Mouse (Mus musculus): Measurements from ENCODE around the gene Agfg2.
"Not testable (repeated sequence)": the region's sequence is repeated elsewhere in the genome, so short reads cannot be mapped to it uniquely, and the experiment has no call there.

The Agfg2 gene

DNA sequence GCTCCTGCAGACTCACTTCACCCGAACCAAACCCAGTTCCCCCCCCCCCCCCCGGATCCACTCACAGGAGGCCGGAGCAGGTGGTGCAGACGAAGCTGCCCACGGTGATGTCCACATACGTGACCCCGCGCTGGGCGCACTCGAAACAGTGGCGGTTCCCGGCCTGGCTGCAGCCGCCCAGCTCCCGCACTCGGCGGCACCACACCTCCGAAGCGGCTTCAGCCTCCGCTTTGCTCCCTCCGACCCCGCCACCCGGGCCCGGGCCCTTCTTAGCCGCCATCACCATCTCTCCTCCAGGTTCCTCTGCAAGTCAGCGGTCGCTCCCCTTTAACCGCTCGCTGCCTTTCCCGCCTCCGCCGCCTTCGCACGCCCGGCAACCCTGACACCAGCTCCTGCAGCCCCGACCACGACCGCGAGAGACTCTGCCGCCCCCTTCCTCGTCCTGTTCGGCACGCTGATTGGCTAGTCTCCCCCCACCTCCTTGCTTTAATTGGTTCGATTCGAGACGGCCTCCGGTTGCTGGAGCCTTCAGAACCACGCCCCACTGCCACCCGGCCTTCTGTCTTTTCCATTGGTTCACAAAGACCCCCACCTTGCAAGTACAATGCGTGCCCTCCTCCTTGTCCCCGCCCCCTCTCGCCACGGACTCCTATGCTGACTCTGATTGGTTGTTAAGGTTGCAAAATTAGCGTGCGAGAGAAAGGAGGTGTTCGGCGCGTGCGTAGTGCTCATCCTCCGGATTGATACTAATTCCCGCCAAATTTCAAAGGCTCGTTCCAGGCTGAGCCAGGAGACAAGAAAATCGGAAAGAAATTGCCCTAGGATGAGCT lies at the start of gene Agfg2:
Agfg2 (minus strand) TSS at position 433 of the 830 bp plus-strand sequence.
- DNase-seq = peak; percentile 97

DNA sequence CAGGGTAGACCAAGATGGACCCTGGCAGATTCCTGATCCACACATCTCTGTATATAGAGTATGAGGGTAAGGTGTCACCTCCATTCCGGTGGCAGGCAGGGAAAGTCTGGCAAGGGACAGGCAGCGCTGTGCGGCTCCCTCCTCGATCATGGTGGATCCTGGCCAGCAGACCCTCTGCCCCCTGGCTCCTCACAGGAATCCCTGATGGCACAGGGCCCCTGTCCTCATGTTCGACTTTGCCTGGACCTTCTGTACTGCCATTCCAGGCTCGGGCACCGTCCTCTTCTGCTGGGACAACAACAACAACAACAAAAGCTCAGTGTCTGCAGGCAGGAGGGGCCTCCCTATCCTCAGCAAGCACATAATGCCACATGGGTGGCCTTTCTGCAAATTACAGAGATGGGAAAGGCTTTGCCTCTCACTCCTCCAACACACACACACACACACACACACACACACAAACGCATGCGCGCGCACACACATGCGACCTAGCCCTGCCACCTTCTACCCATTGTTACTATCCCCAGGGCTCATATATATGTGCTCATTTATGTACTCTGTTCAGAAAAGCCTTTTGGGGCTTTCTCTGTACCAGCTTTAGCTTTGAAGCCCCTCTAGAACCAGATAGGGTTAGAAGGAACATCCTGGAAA lies 49.2 kb upstream of the Agfg2 start:
- no peak for DNase-seq

DNA sequence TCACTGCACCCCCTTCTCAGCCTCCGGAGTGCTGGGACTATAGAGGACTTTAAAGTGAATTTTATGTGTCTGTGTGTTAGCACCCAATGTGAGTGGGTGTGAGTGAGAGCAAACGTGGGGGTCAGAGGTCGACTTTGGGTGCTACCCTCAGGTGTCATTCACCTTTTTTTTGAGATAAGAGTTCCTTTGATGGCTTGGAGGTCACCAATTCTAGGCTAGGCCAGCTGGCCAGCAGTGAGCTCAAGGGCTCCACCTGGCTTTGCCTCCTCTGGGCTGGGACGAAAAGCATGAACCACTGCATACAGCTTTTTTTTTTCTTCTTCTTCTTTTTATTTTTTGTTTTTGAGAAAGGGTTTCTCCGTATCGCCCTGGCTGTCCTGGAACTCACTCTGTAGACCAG lies 42.2 kb upstream of the Agfg2 start:
- DNase-seq = no peak

DNA sequence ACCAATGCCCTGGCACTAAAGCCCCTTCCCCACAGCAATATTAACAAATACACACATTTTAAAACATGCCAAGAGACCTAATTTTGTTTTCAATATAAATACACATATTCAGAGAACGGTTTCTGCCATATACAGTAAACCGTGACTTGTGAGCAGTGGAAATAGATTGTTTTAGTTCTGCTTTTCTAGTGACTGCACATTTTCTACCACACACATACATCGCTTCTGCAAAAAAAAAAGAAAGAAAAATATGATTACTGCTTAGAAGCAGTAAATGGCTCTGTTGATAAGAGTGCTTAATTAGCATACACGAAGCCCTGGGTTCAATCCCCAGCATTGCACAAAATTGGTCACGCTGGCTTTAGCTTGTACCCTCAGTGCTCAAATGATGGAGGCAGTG lies 39.3 kb upstream of the Agfg2 start:
- no peak for DNase-seq

DNA sequence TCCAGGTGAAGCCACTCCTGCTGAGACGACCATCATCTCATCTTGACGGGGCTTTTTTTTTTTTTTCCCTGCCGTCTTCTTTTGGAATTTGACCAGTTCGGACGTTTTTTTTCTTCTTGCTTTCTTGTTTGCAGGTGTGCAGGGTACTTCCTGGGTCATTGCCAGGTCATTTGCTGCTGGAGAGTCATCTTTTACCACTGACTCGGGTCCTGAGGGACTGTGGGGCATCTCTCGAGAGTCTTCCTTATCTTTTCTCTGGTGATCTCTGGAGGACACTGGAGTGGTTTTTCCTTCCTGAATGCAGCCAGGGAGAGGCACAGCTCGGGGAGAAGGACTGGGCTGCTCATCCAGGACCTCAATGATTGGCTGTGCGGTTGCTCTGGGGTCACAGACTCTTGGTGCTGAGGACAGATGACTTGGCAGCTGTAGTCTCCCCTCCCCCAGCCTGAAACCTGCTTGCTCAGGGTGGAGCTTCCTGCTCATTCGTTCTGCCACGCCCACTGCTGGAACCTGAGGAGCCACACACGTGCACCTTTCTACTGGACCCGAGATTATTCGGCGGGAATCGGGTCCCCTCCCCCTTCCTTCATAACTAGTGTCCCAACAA lies 36.1 kb upstream of the Agfg2 start:
- DNase-seq = not testable (repeated sequence)

DNA sequence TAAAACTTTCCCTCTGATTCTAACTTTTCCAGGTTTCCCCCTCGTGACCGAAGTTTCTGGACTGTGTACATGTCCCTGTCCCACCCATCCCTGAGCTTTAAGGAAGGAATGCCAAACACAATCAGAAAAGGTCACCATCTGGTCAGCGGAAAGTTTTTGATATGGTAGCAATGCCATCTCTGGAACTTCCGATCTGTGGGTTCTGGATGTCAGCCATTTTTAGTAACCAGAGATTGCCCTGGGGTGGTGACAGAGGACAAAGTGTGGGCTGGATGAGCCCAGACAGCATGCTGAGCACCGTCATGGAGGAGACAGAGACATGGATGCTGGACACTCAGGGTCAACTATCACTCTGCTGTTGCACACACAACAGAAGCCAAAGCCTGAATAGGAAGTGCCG lies 34.6 kb upstream of the Agfg2 start:
- no peak for DNase-seq

DNA sequence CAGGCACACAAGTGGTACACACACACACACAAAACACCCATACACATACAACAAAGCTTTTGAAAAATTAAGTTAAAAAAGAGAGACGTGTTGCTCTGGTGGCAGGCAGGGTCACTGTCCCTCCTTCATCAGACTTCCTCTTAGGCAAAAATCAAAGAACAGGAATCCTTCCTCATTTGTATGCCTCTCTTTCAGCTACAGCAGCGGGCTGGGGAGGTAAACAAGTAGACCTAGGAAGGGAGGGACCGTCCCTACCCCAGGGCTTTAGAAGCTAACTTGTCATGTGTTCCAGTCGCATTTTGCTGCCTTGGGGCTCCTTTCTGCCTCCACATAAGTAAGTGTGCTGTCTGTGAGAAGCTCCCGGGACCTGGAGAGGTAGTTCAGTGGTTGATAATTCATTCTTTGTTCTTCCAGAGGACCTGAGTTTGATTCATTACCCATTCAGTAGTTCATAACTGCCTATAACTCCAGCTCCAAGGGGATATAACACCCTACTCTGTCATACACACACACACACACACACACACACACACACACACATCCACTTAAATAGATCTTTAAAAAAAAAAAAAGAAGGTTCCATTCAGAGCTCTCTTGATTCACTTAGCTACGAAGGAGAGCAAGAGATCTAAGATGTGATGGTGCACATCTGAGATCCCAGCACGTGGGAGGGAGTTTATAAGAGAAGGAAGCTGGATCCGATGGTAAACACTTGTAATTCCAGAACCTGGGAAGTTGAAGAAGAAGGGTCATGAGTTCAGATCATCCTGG lies 33.7 kb upstream of the Agfg2 start:
- DNase-seq = no peak

DNA sequence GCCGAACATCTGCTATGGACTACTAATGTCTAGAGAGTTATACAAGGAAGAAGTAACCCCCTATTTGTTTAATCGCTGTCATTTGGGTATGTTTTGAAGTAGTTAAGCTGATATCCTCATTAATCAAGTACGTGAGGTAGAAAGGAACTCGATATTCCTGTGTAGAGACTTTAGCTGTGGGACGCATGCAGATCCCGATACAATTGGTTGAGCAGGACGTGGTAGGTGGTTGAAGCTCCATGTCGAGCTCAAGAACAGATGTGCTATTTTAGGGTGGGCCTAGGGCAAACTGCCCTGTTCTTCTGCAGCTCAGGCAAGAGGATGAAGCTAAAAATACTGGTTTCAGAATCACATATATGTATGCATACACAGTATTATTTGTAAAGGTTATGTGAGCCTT lies 31.2 kb upstream of the Agfg2 start:
- DNase-seq = no peak

DNA sequence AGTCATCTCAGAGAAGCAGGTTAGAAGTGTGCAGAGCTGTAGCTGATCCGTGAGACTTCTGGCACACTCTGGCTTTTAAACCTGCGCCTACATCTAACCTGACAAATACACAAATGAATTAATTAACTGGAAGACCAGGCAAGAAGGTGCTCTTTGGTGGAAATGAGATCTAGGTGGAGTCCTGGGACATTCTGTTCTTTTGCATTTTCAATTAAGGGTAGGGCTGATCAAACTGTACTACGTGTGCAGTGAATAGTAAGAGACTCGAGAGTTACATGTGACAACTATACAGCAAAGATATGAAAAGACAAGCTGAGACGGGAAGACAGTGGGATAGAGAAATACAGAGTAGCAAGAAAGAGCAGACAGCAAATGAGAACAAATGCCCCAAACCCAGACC lies 28.9 kb upstream of the Agfg2 start:
- DNase-seq = no peak

DNA sequence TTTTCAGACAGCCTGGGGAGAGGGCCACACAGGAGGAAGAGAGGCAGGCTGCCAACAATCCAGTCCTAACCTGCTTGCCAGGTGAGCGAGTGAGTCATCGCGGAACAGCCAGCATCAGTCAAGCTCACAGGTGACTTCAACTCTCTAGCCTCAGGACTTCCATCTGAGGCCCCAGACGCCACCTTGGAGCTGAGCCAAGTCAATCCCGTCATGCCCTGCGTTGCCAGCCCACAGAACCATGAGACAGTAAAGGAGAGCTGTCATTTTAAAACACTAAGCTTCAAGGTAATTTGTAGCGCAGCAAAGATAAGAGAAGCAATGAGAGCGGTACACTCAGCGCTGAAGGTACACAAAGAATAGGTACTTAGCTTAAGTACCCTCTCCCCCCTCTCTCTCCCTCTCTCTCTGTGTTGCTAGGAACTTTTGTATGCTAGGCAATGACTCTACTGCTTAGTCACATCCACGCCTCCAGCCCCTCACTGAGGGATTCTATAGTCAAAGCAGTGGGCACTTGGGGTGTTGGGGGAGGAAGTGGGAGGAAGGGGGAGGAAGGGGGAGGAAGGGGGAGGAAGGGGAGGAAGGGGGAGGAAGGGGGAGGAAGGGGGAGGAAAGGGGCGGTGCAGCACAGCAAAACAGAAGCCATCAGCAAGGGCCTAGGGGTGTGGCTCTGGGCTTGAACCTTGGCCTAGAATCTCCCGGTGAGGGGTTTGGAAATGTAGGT lies 22.5 kb upstream of the Agfg2 start:
- DNase-seq = peak; percentile 50

DNA sequence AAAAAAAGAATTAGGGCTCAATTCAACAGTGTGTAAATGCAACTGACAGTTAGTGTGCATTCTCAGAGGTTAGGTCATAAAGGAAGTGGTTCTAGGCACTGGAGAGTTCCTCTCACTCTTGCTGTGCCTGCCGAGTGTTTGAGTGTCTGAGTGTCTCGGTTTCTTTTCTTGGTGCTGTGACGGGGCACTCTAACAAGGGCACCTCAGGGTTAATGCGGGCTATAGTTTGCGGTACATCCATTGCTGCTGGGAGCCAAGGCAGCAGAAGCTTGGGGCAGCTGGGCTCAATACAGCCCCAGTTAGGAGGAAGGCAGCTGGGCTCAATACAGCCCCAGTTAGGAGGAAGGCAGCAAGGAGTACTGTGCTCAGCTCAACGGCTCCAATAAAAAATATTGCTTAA lies 20.7 kb upstream of the Agfg2 start:
- no peak for DNase-seq

DNA sequence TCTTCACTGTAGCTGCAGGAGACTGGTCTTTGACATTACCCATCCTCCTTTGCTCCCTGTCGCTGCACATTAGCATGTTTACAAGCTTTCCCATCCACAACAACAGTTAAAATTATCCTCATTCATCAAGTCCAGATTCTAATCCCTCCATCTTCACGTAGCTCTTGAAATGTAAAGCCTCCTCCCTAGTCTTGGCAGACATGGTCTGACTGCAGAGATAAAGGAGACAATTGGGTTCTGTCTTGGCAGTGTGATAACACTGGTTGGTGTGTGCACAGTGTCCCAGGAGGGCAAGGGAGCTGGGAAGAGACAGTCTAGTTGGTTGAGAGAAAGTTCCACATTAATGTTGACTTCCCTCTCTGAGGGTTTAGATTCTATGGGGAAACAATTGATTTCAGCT lies 15.3 kb upstream of the Agfg2 start:
- DNase-seq = no peak

DNA sequence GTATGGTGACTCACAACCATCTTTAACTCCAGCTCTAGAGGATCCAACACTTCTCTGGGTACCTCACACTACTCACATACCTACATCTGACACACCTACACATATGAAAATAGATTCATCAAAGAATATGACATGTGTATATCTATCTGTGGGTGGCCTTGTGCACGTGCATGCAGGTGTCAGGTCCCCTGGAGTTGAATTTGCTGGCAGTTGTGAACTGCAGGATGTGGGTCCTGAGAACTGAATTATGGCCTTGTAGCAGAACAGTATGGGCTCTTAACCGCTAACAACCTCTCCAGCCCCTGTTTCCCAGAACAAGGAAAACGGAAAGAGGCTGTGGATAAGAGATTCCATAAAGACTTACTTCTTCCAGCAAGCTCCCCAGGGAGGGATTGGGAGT lies 14.6 kb upstream of the Agfg2 start:
- DNase-seq = no peak

DNA sequence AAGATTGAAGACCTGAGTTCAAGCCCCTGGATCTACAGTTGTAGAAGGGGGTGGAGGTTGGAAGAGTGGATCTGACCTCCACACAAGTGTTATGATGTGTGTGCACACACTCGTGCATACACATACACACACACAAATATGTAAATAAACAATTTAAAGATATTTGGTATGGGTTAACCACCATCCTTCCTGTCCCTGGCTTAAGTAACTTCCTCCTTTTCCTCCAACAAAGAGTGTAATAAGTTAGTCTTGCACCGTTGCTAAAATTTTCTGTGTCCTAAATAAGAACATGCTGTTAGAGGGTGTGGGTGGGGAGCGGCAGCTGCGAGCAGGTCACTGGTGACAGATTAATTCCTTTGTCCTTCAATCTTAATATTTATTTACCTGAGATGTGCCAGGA lies 11.4 kb upstream of the Agfg2 start:
- DNase-seq = no peak

DNA sequence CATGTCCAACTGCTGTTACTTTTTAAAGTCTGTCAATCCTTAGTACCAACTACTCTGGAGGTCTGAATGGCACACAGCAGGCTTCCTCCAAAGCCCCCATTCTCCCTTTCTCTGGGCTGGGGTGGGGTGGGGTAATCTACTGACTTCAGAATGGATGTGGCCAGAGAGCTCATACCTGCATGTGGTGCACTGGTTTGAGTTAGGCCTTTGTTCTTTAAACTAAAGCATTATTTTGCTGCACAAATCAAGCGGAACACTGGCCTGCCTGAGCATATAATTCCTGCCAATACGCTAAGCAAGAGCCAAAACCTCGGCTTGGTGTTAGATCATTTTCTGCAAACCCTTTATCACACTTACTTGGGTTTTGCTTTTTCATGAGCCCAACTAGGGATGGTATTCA lies 10.3 kb upstream of the Agfg2 start:
- no peak for DNase-seq

DNA sequence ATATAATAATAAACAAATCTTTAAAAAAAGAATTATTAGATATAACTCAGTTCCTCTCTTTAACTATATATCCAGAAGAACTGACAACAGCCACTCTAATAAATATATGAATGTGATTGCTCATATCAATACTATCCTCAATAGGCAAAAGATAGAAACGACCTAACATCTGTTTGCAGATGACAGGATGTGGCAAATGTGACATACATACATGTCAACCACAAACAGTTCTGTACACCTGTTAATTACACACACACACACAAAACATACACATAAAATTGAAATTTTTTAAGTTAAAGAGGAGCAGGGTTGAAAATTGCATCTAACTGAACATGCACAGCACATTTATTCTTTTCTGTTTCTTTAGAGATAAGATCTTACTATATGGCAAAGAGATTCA lies 7.4 kb upstream of the Agfg2 start:
- DNase-seq = no peak

DNA sequence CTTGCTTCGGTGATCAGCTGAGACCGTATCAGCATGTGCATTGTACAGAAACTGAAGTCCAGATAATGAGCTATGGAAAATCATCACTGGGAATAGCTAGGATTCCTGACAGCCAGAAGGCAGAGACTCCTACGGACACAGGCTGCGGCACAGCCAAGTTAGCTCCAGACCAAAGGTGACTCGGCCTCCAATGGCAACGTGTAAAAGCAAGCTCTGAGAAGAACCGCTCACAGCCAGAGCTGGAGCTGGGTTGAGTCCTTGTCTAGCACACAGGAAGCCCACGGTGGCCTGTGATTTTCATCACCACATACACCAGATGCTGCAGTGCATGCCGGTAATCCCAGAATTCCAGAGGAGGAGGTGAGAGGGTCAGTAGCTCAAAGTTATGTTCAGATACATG lies 6.0 kb upstream of the Agfg2 start:
- DNase-seq = no peak

DNA sequence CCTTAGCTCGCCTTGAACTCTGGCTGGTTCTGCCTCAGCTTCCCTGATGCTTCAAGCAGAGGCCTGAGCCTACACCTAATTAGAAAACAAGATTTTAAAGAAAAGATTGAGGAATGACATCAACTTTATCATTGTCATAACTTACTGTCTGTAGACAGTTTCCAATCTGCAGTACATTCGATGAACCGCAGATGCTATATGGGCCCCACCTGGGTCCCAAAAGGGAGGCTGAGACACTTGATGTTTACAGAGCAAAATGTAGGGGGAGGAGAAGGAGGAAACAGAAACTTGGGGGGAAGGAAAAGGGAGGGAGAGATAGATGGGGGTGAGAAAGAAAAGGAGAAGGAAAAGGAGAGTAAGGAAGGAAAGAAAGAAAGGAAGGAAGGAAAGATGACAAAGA lies 5.4 kb upstream of the Agfg2 start:
- DNase-seq = no peak

DNA sequence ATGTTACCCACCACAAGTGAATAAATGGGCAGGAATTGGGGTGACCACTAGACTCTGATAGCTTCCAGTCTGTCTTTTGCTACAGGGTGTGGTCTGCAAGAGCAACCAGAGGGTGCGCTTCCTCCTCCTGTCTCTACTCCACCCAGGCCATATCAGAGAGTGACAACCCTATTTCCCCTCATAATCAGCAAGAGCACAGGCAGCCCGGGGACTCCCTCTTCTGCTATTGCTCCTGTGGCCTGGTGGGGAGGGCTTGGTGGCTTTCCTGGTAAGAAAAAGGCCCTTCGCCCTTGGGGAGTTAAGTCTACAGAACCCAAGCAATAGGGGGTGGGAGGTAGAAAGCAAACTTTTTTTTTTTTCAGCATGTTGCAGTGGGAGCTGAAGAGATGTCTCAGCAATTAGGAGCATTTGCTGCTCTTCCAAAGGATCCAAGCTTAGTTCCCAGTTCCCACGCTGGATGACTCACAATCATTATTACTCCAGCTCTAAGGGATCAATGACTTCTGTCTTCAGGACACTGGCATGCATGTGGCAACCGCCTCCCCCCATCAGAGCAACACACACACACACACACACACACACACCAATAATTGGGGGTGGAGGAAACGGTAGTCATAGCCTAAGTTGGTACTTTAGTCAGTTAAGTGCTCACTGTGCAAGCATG lies 1.7 kb upstream of the Agfg2 start:
- no peak for DNase-seq

DNA sequence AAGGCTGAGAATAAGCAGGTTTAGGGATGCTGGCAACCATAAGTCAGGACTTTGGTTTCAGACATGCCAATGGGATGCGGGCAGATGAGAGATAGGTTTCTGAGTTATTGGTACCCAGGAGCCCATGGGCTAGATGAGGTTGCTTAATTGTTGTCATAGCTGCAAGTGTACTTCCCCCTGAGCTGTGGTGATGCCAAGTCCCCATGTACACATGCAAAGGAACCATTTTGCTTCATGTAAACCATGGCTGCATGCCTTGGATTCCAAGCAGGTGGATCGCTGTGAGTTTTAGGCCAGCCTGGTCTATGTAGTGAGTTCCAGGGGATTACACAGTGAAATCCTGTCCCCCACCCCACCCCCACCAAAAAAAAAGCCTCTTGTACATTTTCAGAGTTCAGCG lies 1.1 kb upstream of the Agfg2 start:
- no peak for DNase-seq

DNA sequence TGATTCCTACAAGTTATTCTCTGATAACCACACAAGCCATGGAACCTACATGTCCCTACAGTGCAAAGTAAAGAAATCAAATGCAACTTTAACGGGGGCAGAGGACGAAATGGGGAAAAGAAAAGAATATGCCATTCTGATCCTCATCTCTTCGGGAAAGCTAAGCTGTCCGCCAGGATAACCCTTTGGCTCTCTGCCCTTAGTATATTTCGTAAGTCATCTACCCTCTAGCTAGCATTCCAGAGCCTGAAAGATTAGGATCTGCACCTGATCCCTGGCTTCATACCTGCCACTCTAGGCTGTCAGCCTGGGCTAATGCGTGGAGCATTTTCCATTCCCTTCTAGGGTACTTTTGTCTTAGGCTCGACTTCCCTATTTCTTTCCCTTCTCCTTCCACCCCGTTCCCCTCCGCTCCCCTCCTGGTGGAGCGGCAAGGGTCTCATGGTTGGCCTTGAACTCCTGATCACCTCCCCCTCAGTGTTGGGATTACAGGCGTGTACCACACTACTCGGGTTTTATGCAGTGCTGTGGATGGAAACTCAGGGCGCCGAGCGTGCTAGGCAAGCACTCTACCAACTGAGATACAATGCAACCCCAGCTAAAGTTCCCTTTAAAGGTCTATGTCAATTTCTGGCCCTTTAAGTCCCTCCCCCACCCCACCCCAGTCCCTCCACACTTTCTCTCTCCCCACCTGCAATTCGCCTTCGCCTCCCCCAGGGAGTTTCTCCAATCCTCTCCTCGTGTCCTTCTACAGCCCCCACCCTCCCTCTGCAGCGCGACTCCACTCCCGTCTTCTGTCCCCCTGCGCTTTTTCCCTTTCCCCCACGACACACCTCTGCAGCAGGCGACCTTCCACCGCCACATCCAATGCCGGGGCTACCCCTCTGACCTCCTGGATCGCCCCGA lies 885 bp downstream of the Agfg2 start:
- no peak for DNase-seq

Measured in cerebellum, adult 8-10 months (tissue).